Mouse (Mus musculus): Measurements from ENCODE around the gene Rasl11b. TPM values are rescaled to one million over a fixed set of nuclear protein-coding genes. Genes with fewer than 3 reads are reported as not detected.

Rasl11b gene
- total and polyA plus RNA-seq, 3 experiments, result 27.8 to 31.3 (median 28.9) TPM

DNA sequence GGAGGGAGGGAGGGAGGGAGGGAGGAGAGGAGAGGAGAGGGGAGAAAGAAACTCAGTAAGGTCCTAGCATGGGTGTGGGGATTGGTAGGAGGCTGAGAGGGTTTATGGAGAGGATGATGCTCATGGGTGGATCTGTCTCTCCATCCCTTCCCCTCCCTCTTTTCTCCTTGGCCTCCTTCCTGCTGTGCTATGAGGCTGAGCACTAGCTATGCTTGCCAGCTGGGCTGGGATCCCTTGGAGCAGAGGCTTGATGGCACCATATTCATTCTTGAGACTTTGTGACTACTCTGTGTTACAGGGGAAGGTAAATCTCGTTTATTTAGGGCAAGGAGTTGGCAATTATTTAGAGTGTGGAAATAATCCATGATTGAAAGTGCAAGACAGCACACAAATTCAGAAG, 33.9 kb downstream of the Rasl11b start:
- TF ChIP-seq CTCF (IDR thresholded peaks at IDR 0.05) (no peak), EP300 (IDR thresholded peaks at IDR 0.05; ENCODE audit: insufficient read depth, low read depth, low read length) (no peak), POLR2A (IDR thresholded peaks at IDR 0.05; ENCODE audit: insufficient read depth, low read depth, low read length) (no peak)
- no peaks in the 10 kb centered on the region for H3K79me2 ChIP-seq (replicated peaks; ENCODE audit: control insufficient read depth, insufficient read depth, low read length)
- H3K27ac ChIP-seq, result no peak overlapping the region
- 60% methylated on average over 1 of the region's 1 CpGs for WGBS
- H3K36me3 ChIP-seq (ENCODE audit: control insufficient read depth, insufficient read depth, low read length), result no peaks in the 10 kb centered on the region
- intact Hi-C loops (cut with DNase I), result no loop called here
- peaks cover 7% of the 10 kb centered on the region for H3K4me1 ChIP-seq (ENCODE audit: control insufficient read depth, insufficient read depth, low read length)
- no peak overlapping the region for H3K4me3 ChIP-seq
- no peaks in the 10 kb centered on the region for H3K27me3 ChIP-seq (ENCODE audit: control insufficient read depth, insufficient read depth, low read length)
- DNase-seq, result no peak
- no peak overlapping the region for H3K9ac ChIP-seq (ENCODE audit: low read depth, low read length)

DNA sequence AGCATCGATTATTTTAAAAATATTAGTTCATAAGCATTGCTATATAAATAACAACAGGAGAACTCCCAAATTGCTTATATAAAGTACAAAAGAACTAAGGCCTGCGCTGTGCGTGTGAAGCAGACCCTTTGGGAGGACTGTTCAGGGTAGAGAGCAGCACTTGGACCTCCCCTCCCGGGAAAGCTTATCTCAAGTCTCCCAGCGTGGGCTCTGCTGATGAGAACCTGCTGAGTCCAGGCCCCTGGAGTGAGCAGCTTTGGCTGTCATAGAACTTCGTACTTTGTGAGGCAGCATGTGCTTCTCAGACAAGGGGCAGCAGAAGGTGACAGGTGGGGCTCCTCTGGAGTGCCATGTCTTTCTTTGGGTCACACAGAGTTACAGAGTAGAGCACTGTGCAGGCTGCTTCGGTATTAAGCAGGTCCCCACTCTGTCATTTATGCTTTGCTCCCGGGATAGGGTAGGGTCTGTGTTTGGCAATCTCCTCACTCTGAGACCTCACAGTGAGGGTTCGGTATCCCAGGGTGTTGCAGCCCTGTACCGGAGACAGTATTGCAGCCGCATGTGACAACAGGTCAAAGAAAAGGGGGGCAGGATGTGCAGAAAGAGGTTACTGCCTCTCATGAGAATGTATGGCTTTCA, 34.8 kb downstream of the Rasl11b start:
- WGBS, result 59% methylated on average over 11 of the region's 11 CpGs
- Histone ChIP-seq H3K79me2 (replicated peaks; ENCODE audit: control insufficient read depth, insufficient read depth, low read length) (no peaks in the 10 kb centered on the region), H3K36me3 (ENCODE audit: control insufficient read depth, insufficient read depth, low read length) (no peaks in the 10 kb centered on the region), H3K4me3 (no peak overlapping the region), H3K27me3 (ENCODE audit: control insufficient read depth, insufficient read depth, low read length) (no peaks in the 10 kb centered on the region), H3K27ac (no peak overlapping the region), H3K4me1 (ENCODE audit: control insufficient read depth, insufficient read depth, low read length) (peaks cover 7% of the 10 kb centered on the region), H3K9ac (ENCODE audit: low read depth, low read length) (no peak overlapping the region)
- TF ChIP-seq POLR2A (IDR thresholded peaks at IDR 0.05; ENCODE audit: insufficient read depth, low read depth, low read length) (no peak), CTCF (IDR thresholded peaks at IDR 0.05) (no peak), EP300 (IDR thresholded peaks at IDR 0.05; ENCODE audit: insufficient read depth, low read depth, low read length) (no peak)
- intact Hi-C loops (cut with DNase I), result no loop called here
- no peak for DNase-seq

DNA sequence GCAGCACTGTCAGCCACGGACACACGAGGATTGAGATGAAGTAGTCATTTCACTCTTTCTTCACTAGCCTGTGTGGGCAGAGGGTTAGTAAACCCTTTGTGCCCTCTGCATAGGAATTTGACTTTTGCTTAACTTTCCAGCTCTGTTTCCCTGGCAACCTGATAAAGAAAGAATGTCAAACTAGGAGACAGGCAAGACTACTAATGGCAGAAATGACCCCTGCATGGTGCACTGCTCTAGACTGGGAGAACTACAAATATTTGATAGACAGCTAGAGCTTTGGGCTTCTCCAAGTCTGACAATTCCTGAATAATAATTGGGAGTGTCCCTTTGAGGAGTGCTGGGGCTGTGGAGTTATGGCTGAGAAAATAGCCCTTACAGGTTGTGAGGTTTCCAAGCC, 35.4 kb downstream of the Rasl11b start:
- Histone ChIP-seq H3K36me3 (ENCODE audit: control insufficient read depth, insufficient read depth, low read length) (no peaks in the 10 kb centered on the region), H3K4me3 (no peak overlapping the region), H3K27me3 (ENCODE audit: control insufficient read depth, insufficient read depth, low read length) (no peaks in the 10 kb centered on the region), H3K4me1 (ENCODE audit: control insufficient read depth, insufficient read depth, low read length) (peaks cover 7% of the 10 kb centered on the region), H3K9ac (ENCODE audit: low read depth, low read length) (no peak overlapping the region), H3K79me2 (replicated peaks; ENCODE audit: control insufficient read depth, insufficient read depth, low read length) (no peaks in the 10 kb centered on the region), H3K27ac (no peak overlapping the region)
- DNase-seq, result no peak
- TF ChIP-seq CTCF (IDR thresholded peaks at IDR 0.05) (no peak), EP300 (IDR thresholded peaks at IDR 0.05; ENCODE audit: insufficient read depth, low read depth, low read length) (no peak), POLR2A (IDR thresholded peaks at IDR 0.05; ENCODE audit: insufficient read depth, low read depth, low read length) (no peak)
- intact Hi-C loops (cut with DNase I), result no loop called here
- WGBS, result 61% methylated on average over 2 of the region's 2 CpGs

DNA sequence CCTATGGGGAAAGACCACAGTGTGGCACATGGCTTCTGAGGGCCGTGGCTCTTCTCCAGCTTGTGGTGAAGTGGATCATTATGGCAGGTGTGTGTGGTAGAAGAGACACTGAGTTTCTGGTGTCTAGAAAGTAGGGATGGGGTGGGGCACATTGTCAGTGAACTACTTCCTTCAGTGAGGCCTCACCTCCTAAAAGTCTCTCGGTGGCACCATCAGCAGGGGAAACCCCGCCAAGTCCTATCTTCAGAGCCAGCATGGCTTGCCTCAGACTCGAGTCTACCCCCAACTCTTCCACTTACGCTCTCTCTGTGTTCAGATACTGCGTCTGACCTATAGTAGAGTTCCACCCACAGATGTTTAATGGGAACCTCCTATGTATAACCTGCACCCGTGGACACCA, 38.7 kb downstream of the Rasl11b start:
- Histone ChIP-seq H3K4me3 (no peak overlapping the region), H3K79me2 (replicated peaks; ENCODE audit: control insufficient read depth, insufficient read depth, low read length) (no peaks in the 10 kb centered on the region), H3K27ac (no peak overlapping the region), H3K27me3 (ENCODE audit: control insufficient read depth, insufficient read depth, low read length) (no peaks in the 10 kb centered on the region), H3K36me3 (ENCODE audit: control insufficient read depth, insufficient read depth, low read length) (no peaks in the 10 kb centered on the region), H3K4me1 (ENCODE audit: control insufficient read depth, insufficient read depth, low read length) (peaks cover 7% of the 10 kb centered on the region), H3K9ac (ENCODE audit: low read depth, low read length) (no peak overlapping the region)
- WGBS, result 84% methylated on average over 7 of the region's 7 CpGs
- TF ChIP-seq POLR2A (IDR thresholded peaks at IDR 0.05; ENCODE audit: insufficient read depth, low read depth, low read length), result no peak
- TF ChIP-seq CTCF (IDR thresholded peaks at IDR 0.05), result no peak
- no peak for TF ChIP-seq EP300 (IDR thresholded peaks at IDR 0.05; ENCODE audit: insufficient read depth, low read depth, low read length)
- no peak for DNase-seq
- intact Hi-C loops (cut with DNase I), result no loop called here

GRCm38 (mm10) chr5:74239369-74239768, 44.3 kb downstream of the Rasl11b start:
- Histone ChIP-seq H3K27ac (no peak overlapping the region), H3K27me3 (ENCODE audit: control insufficient read depth, insufficient read depth, low read length) (no peaks in the 10 kb centered on the region), H3K9ac (ENCODE audit: low read depth, low read length) (no peak overlapping the region), H3K4me3 (no peak overlapping the region), H3K36me3 (ENCODE audit: control insufficient read depth, insufficient read depth, low read length) (no peaks in the 10 kb centered on the region), H3K79me2 (replicated peaks; ENCODE audit: control insufficient read depth, insufficient read depth, low read length) (no peaks in the 10 kb centered on the region), H3K4me1 (ENCODE audit: control insufficient read depth, insufficient read depth, low read length) (no peaks in the 10 kb centered on the region)
- no peak for DNase-seq
- intact Hi-C loops (cut with DNase I), result no loop called here
- WGBS, result 90% methylated on average over 1 of the region's 1 CpGs
- no peak for TF ChIP-seq CTCF (IDR thresholded peaks at IDR 0.05)
- TF ChIP-seq EP300 (IDR thresholded peaks at IDR 0.05; ENCODE audit: insufficient read depth, low read depth, low read length), result no peak
- no peak for TF ChIP-seq POLR2A (IDR thresholded peaks at IDR 0.05; ENCODE audit: insufficient read depth, low read depth, low read length)

- H3K9ac ChIP-seq (ENCODE audit: low read depth, low read length), result no peak overlapping the region
- TF ChIP-seq POLR2A (IDR thresholded peaks at IDR 0.05; ENCODE audit: insufficient read depth, low read depth, low read length) (no peak), CTCF (IDR thresholded peaks at IDR 0.05) (no peak), EP300 (IDR thresholded peaks at IDR 0.05; ENCODE audit: insufficient read depth, low read depth, low read length) (no peak)
- H3K4me3 ChIP-seq, result no peak overlapping the region
- WGBS, result 78% methylated on average over 8 of the region's 8 CpGs
- no peak for DNase-seq
- 0 out of 2 replicates have a peak, but pooled peaks cover 2% of the 10 kb centered on the region for H3K4me1 ChIP-seq (ENCODE audit: control insufficient read depth, insufficient read depth, low read length)
- H3K36me3 ChIP-seq (ENCODE audit: control insufficient read depth, insufficient read depth, low read length), result no peaks in the 10 kb centered on the region
- intact Hi-C loops (cut with DNase I), result no loop called here
- H3K79me2 ChIP-seq (replicated peaks; ENCODE audit: control insufficient read depth, insufficient read depth, low read length), result no peaks in the 10 kb centered on the region
- no peak overlapping the region for H3K27ac ChIP-seq
- H3K27me3 ChIP-seq (ENCODE audit: control insufficient read depth, insufficient read depth, low read length), result no peaks in the 10 kb centered on the region
These were observed 45.2 kb downstream of the Rasl11b start for GRCm38 (mm10) chr5:74240298-74240697.
